Mouse (Mus musculus) layer of hippocampus, adult 2 months (tissue): ENCODE measurements around the gene Asgr1. TPM values are rescaled to one million over a fixed set of nuclear protein-coding genes. Genes with fewer than 3 reads are reported as not detected.
"Not testable (repeated sequence)": the region's sequence is repeated elsewhere in the genome, so short reads cannot be mapped to it uniquely, and the experiment has no call there.

ENCODE experiments used
- DNase-seq, 2 experiments: peaks; one replicate each; pipeline ENCODE4 v3.0.0; 2022; ENCODE audit warnings: low spot score in 2 of 2
- H3K27ac ChIP-seq: fragments of 200-600 bp; 2 replicates; pipeline ENCODE4 v1.8.1; 2022
- H3K4me3 ChIP-seq: fragments of 200-600 bp; 2 replicates; pipeline ENCODE4 v1.8.1; 2022; ENCODE audit warnings: mild to moderate bottlenecking
- CTCF ChIP-seq: fragments of 200-600 bp; conservative IDR thresholded peaks from 2 replicates; pipeline ENCODE4 v1.8.1; 2022; ENCODE audit warnings: antibody characterized with exemption, mild to moderate bottlenecking, moderate library complexity
- long read RNA-seq, 2 experiments: library from polyadenylated mRNA; stranded (forward); transcript quantifications; one replicate each; pipeline ENCODE4 v2.0.0; 2021; ENCODE audit warnings: borderline mapping rate in 2 of 2
- total RNA-seq, 2 experiments: library from RNA; stranded (reverse); gene quantifications; 2 replicates each; pipeline ENCODE4 v1.2.3; 2021

Asgr1 gene
- 1 to 10 TPM in 1 of 2 experiments, under 1 TPM in 1; 0.52 to 1.7 TPM for total RNA-seq
- long read RNA-seq, experiment 1, partial matches to known transcripts, result 1 of 1 reads
- long read RNA-seq, experiment 1, other reads (novel, unspliced or antisense), result 0 of 1 reads
- long read RNA-seq, experiment 2, result 0 reads

DNA sequence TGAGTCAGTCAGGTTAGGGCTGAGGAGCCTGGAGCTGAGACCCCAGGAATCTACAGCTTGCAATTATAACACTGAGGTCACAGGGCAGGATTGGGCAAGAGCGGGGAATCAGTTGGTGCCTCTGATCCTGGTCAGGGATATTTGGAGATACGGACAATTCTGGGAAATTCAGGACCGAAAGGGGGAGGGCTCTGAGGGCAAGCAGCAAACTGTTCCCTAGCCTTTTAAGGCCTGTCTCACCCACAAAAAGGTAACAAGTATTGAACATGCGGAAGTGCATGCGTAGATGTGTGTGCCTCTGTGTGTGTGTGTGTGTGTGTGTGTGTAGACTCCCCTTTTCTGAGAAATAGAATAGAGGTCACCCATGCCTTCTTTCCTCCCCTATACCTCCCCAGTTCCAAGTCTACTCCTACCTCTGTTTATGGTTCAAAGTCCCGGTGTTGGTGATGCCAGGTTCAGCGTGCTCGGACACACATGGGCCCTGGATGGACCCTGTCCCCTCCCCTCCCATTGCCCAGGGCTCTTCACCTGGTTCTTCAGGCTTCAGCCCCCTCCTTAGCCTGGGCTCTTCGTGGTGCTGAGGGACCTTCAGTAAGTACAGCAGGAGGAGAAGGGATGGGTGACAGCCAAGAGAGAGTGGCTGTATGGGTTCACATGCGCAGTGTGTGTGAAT, at the start of gene Asgr1:
Gene Asgr1, plus strand, starts transcription at position 188 of the 673 bp plus-strand sequence.
- TF ChIP-seq CTCF, result no peak
- no peak within 1 kb of the TSS for H3K4me3 ChIP-seq
- H3K27ac ChIP-seq, result no peak within 1 kb of the TSS
- no peak for DNase-seq

GRCm38 (mm10) chr11:70005521-70005920, 48.4 kb upstream of the Asgr1 start:
- Histone ChIP-seq H3K27ac (no peak overlapping the region), H3K4me3 (no peak overlapping the region)
- DNase-seq, result no peak
- peak; percentile 58 for TF ChIP-seq CTCF

GRCm38 (mm10) chr11:70010033-70010432, 43.9 kb upstream of the Asgr1 start:
- no peak for DNase-seq
- TF ChIP-seq CTCF, result no peak
- Histone ChIP-seq H3K27ac (no peak overlapping the region), H3K4me3 (no peak overlapping the region)

DNA sequence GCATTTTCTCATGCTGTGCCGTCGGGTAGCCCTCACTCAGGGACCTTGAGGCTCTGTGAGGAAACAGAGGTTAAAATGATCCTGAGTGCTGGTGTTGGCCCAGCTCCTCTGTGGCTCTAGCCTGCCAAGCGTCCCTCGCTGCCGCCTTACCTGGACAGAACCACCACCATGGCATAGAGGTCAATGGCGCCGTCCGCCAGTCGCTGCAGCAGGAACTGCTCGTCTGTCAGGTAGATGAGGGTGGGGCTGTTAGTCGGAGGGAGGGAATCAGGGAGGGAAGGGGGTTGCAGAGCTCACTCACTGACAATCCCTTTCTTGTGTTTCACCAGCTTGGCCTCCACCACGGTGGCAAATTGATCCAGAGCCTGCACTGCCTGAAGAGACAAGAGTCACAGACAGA, 43.3 kb upstream of the Asgr1 start:
- Histone ChIP-seq H3K4me3 (no peak overlapping the region), H3K27ac (no peak overlapping the region)
- no peak for DNase-seq
- TF ChIP-seq CTCF, result no peak

DNA sequence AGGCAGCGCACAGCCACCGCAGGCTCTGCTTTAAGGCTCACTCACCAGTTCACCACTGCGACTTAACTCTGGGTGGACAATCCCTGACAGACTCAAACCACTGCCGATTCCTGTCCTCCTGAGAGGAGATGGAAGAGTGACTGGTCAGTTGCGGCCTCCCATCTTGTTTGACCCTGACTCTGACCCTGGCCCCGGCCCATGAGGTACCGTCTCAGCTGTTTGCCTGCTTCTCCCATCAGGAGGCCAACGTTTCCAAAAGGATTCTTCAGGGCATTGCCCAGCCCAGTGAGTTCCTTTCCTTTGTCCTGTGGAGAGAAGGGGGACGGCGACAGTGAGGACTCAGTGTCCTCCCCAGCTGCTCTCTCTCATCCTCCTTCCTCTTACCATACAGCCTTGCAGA, 42.9 kb upstream of the Asgr1 start:
- no peak for TF ChIP-seq CTCF

DNA sequence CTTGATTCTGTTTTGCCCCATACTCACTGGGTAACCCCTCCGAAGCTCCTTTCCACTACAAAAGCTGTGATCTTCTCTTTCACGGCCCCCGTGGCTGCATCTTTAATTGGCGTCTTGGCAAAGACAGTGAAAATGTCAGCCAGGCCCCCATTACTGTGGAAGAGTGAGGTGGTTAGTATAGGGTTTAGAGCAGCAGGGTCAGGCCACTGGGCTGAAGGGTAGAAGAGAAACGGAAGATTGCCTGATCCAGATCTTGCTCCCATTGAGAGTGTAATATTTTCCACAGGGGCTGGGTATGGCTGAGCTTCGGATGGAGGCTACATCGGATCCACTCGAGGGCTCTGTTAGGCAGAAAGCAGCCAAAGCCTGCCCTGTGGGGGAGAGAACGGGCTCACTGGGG, 41.0 kb upstream of the Asgr1 start:
- Histone ChIP-seq H3K27ac (no peak overlapping the region), H3K4me3 (no peak overlapping the region)
- DNase-seq, result no peak
- no peak for TF ChIP-seq CTCF

More for the DNA sequence above, 42.9 kb upstream of the Asgr1 start:
- H3K27ac ChIP-seq, result no peak overlapping the region
- no peak overlapping the region for H3K4me3 ChIP-seq
- no peak for DNase-seq

DNA sequence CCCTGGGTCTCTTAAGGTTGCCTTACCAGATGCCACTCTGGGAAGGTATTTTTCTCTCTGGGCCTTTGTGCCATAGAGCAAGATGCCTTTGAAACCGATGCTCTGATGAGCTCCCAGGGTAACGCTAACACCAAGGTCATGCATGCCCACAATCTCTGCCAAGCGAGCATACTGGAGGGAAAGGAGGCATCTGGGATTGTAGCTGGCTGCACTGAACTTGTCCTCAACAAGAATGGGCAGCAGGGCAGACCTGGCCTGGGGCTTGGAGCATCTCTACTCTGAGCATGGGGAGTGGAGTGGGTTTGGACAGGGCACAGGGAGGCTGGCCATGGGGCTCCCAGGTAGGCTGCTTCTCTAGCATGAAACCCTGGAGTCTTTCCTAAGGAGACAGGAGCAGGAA, 40.5 kb upstream of the Asgr1 start:
- Histone ChIP-seq H3K4me3 (no peak overlapping the region), H3K27ac (no peak overlapping the region)
- TF ChIP-seq CTCF, result no peak
- DNase-seq, result no peak

DNA sequence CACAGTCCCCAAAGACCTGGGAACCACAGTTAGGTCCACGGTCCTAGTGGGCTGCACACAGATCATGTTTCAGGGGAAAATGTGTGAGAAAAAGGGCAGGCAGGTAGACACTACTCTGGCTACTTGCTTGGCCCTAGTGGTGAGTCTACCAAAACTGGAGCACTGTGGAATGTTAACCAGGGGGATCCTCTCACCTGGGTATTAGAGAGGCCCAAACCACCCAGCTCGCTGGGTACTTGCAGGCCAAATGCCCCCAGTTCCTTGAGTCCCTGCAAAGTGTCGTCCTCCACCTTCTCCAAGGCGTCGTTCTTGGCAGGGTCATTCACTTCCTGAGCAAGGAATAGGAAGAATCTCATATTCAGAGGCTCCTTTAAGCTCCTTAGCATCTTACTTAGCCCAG, 39.8 kb upstream of the Asgr1 start:
- no peak for DNase-seq
- H3K27ac ChIP-seq, result peak overlapping the region; percentile 94; the same call in 1 of the 2 replicates
- no peak overlapping the region; the same call in 1 of the 2 replicates for H3K4me3 ChIP-seq
- no peak for TF ChIP-seq CTCF

- DNase-seq, result peak; percentile 89 to 91
- Histone ChIP-seq H3K4me3 (peak within 1 kb of the TSS; percentile 76), H3K27ac (peak within 1 kb of the TSS; percentile 94)
- peak; percentile 67 for TF ChIP-seq CTCF
Measured at GRCm38 (mm10) chr11:70014880-70015558, 38.9 kb upstream of the Asgr1 start, which contains the start of gene Acadvl. TSS of gene Acadvl (minus strand) at chr11:70015411.

DNA sequence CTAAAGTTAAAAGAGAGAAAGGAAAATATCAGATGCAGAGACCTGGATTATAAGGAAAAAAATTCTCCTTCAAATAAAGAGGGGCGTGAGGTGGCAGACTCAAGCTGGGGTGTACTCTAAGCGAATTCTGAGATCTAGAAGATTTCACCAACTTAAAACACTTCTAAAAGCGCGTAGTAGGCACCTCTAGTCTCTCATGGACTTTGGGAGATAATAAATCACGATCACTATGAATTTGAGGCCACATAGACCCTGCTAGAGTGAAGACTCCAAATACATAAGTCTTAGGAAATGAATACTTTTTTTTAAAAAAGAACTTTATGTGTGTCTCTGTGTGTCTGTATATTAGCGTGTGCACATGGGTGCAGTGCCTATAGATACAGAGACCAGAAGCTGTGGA, 38.2 kb upstream of the Asgr1 start:
- peak overlapping the region; percentile 94 for H3K27ac ChIP-seq
- DNase-seq, result no peak
- no peak for TF ChIP-seq CTCF
- peak overlapping the region; percentile 76 for H3K4me3 ChIP-seq

DNA sequence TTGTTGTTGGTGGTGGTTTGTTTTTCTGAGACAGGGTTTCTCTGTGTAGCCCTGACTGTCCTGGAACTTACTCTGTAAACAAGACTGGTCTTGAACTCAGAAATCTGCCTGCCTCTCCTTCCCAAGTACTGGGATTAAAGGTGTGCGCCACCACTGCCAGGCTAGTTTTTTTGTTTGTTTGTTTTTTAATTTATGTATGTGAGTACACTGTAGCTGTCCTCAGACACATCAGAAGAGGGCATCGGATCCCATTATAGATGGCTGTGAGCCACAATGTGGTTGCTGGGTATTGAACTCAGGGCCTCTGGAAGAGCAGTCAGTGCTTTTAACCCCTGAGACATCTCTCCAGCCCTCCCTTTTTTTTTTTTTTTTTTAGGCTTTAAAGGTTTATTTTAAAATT, 37.7 kb upstream of the Asgr1 start:
- H3K27ac ChIP-seq, DNase-seq, H3K4me3 ChIP-seq: not testable (repeated sequence)

- no peak for DNase-seq
- Histone ChIP-seq H3K4me3 (peak within 1 kb of the TSS; percentile 79), H3K27ac (peak within 1 kb of the TSS; percentile 96)
- no peak for TF ChIP-seq CTCF
Measured at GRCm38 (mm10) chr11:70016669-70017068, 37.2 kb upstream of the Asgr1 start, which contains the start of gene Dlg4. TSS of gene Dlg4 (plus strand) at chr11:70016942.

GRCm38 (mm10) chr11:70017199-70017767, 36.6 kb upstream of the Asgr1 start:
- TF ChIP-seq CTCF, result no peak
- peak overlapping the region; percentile 79; the same call in 1 of the 2 replicates for H3K4me3 ChIP-seq

More at GRCm38 (mm10) chr11:70017199-70017767, 36.6 kb upstream of the Asgr1 start:
- no peak for DNase-seq
- H3K27ac ChIP-seq, result peak overlapping the region; percentile 96
